Mouse (Mus musculus) testis, adult 2 months (tissue): Measurements from ENCODE around the gene Zfp709.
"Not testable (repeated sequence)": the region's sequence is repeated elsewhere in the genome, so short reads cannot be mapped to it uniquely, and the experiment has no call there.

Experiments used
- CTCF ChIP-seq: fragments of 200-500 bp; IDR thresholded peaks from 2 replicates; pipeline ENCODE4 v1.5.1; 2012; ENCODE audit warnings: low read depth, mild to moderate bottlenecking, inconsistent platforms, low read length, moderate library complexity; ENCODE audit not compliant: control insufficient read depth, insufficient read depth, insufficient replicate concordance
- POLR2A ChIP-seq: fragments of 200-500 bp; IDR thresholded peaks from 2 replicates; pipeline ENCODE4 v1.6.1; 2012; ENCODE audit warnings: low read depth, mild to moderate bottlenecking, inconsistent platforms, low read length, moderate library complexity; ENCODE audit not compliant: control insufficient read depth

- not testable (repeated sequence) for TF ChIP-seq POLR2A, CTCF
These were observed 35.1 kb upstream of the Zfp709 start for GRCm38 (mm10) chr8:71846745-71847144.
